Mouse (Mus musculus): ENCODE data around the gene Armh3.

DNA sequence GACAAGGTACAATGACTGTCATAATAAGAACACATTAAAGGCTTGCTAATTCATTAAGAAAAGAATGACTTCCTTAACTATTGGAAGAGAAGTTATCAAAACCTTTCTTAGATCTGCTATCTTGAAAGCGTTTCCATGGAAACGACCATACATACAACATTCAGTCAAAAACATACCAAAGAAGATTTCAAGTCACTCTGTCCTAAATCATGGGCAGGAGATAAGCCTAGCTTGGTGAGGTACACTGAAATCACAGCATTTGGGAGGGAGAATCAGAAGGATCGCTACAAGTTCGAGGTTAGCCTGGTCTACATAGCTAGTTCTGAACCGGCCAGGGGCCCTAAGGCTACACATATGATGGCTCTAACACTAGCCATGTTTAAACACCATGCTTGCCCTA, 923 bp downstream of the Armh3 start:
- TF ChIP-seq CTCF (IDR thresholded peaks at IDR 0.05; ENCODE audit: low read depth, low read length) (no peak), POLR2A (IDR thresholded peaks at IDR 0.05; ENCODE audit: insufficient read depth, low read length) (no peak), EP300 (IDR thresholded peaks at IDR 0.05; ENCODE audit: insufficient read depth, low read depth, low read length) (no peak)

Measured in ES-Bruce4 (cell line).